28 mouse cellular contexts compared by ENCODE assay signal in the genomic region with DNA sequence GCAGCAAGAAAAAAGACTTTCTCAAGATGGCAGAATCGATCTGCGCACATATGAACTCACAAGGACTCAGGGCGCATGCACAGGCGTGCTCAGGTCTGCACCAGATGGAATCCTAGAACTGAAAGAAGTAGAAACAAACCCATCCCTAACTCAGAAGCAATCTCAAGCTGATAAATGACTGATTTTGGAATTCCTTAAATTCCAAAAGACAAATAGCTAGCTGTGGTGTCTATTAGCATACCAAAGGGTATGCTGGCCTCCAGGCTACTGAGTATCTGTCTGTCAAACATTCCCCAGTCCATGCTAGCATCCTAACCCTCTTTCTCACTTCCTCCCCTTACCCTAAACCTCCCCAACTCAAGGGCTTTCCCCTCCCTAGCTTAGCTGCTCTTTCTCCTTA. TPM values are rescaled to one million over a fixed set of nuclear protein-coding genes. Genes with fewer than 3 reads are reported as not detected.
"Had no signal": no experiment of that assay in that cellular context is flagged by ENCODE, and none has a peak within 500 bp of the region (broad histone marks: within the 10 kb centered on the region; RNA-seq: fewer than 3 reads in every experiment).

No protein-coding gene starts in this region.

- H3K27ac ChIP-seq: kidney, postnatal 0 days; layer of hippocampus, adult 2 months; limb, embryonic 10.5 days; limb, embryonic 13.5 days; liver, embryonic 12.5 days; liver, embryonic 15.5 days; lung, embryonic 15.5 days; midbrain, embryonic 10.5 days; midbrain, embryonic 13.5 days; neural tube, embryonic 13.5 days; stomach, embryonic 15.5 days had no signal

- H3K9me3 ChIP-seq: limb, embryonic 10.5 days; limb, embryonic 13.5 days; liver, embryonic 12.5 days; liver, embryonic 15.5 days; lung, embryonic 15.5 days; midbrain, embryonic 10.5 days; midbrain, embryonic 13.5 days; neural tube, embryonic 13.5 days; stomach, embryonic 15.5 days had no signal

- H3K36me3 ChIP-seq: limb, embryonic 10.5 days; limb, embryonic 13.5 days; liver, embryonic 12.5 days; liver, embryonic 15.5 days; lung, embryonic 15.5 days; midbrain, embryonic 10.5 days; midbrain, embryonic 13.5 days; neural tube, embryonic 13.5 days; stomach, embryonic 15.5 days had no signal

- H3K9ac ChIP-seq: limb, embryonic 13.5 days; liver, embryonic 12.5 days; liver, embryonic 15.5 days; lung, embryonic 15.5 days; midbrain, embryonic 13.5 days; neural tube, embryonic 13.5 days; stomach, embryonic 15.5 days had no signal

- H3K4me3 ChIP-seq: layer of hippocampus, adult 2 months; limb, embryonic 10.5 days; limb, embryonic 13.5 days; liver, embryonic 12.5 days; liver, embryonic 15.5 days; lung, embryonic 15.5 days; megakaryocyte, embryonic 14.5 days; midbrain, embryonic 10.5 days; midbrain, embryonic 13.5 days; myocyte; neural tube, embryonic 13.5 days; stomach, embryonic 15.5 days had no signal

- H3K27me3 ChIP-seq: limb, embryonic 13.5 days; liver, embryonic 15.5 days; lung, embryonic 15.5 days; midbrain, embryonic 13.5 days; neural tube, embryonic 13.5 days; stomach, embryonic 15.5 days had no signal

- DNase-seq: kidney, postnatal 25 days; liver; lung, adult 18-20 months; lung, postnatal 10 days; lung, postnatal 36 days; retina, postnatal 1 day; right cerebral cortex, postnatal 25 days; spleen, adult 18-20 months; thymus, postnatal 25 days had no signal

RNA-seq across cellular contexts. Expression of a gene that starts 4.4 kb away (rescaled TPM):
- total RNA-seq: monocyte, adult 5-6 weeks had no signal
- polyA plus RNA-seq: kidney, embryonic 14.5 days had no signal

RNA-seq across cellular contexts. Expression of a gene that starts 23.4 kb away (rescaled TPM):
- total RNA-seq: monocyte, adult 5-6 weeks had no signal
- polyA plus RNA-seq: kidney, embryonic 14.5 days; limb, embryonic 10.5 days; lung, embryonic 15.5 days; midbrain, embryonic 10.5 days had no signal

RNA-seq across cellular contexts. Expression of a gene that starts 38.1 kb away (rescaled TPM):
- total RNA-seq: layer of hippocampus, adult 2 months; layer of hippocampus, postnatal 10 days; left cerebral cortex, adult 18-20 months; left cerebral cortex, postnatal 25 days had no signal
- polyA plus RNA-seq: kidney, embryonic 14.5 days; kidney, postnatal 0 days; limb, embryonic 10.5 days; limb, embryonic 13.5 days; midbrain, embryonic 10.5 days; midbrain, embryonic 13.5 days; midbrain, embryonic 16.5 days; myocyte; neural tube, embryonic 13.5 days had no signal
